Mouse (Mus musculus) spleen, adult 2 months (tissue): ENCODE results near the gene Vsig10l.

Source experiments
- CTCF ChIP-seq: fragments of 200-500 bp; IDR thresholded peaks from 2 replicates; pipeline ENCODE4 v1.5.1; 2011; ENCODE audit warnings: mild to moderate bottlenecking, inconsistent platforms; ENCODE audit not compliant: insufficient read depth, insufficient read length, insufficient replicate concordance; ENCODE audit errors: extremely low read depth
- POLR2A ChIP-seq: fragments of 200-500 bp; IDR thresholded peaks from 2 replicates; pipeline ENCODE4 v1.6.1; 2011; ENCODE audit warnings: low read depth, low read length, inconsistent platforms

- no peak for TF ChIP-seq CTCF
- no peak for TF ChIP-seq POLR2A
These were observed 14.7 kb upstream of the Vsig10l start for GRCm38 (mm10) chr7:43448246-43448645.
